34 mouse cellular contexts compared by ENCODE assay signal in genomic region chr5:32781596-32781995, GRCm38 (mm10). TPM values are rescaled to one million over a fixed set of nuclear protein-coding genes. Genes with fewer than 3 reads are reported as not detected.
"Had no signal": no experiment of that assay in that cellular context is flagged by ENCODE, and none has a peak within 500 bp of the region (broad histone marks: within the 10 kb centered on the region; RNA-seq: fewer than 3 reads in every experiment).

No protein-coding gene starts in this region.

- H3K4me3 ChIP-seq: heart, adult 2 months; heart, embryonic 13.5 days; heart, embryonic 15.5 days; hindbrain, embryonic 10.5 days; hindbrain, embryonic 12.5 days; intestine, embryonic 15.5 days; layer of hippocampus, adult 2 months; left cerebral cortex, adult 2 months; limb, embryonic 10.5 days; limb, embryonic 12.5 days; liver, embryonic 12.5 days had no signal

- H3K9ac ChIP-seq: heart, embryonic 13.5 days; heart, embryonic 15.5 days; hindbrain, embryonic 12.5 days; hindbrain, embryonic 14.5 days; intestine, embryonic 15.5 days; limb, embryonic 12.5 days; liver, embryonic 12.5 days had no signal

- DNase-seq: gastrocnemius, postnatal 14 days; gastrocnemius, postnatal 36 days; heart, adult 11 months; heart, adult 2 months; heart, postnatal 14 days; heart, postnatal 4 days; kidney, adult 18-20 months; kidney, adult 8-10 months; kidney, postnatal 10 days; kidney, postnatal 25 days; kidney, postnatal 4 days had no signal

- H3K36me3 ChIP-seq: heart, embryonic 13.5 days; heart, embryonic 15.5 days; intestine, embryonic 15.5 days; liver, embryonic 12.5 days had no signal

- H3K9me3 ChIP-seq: heart, embryonic 13.5 days; heart, embryonic 15.5 days; hindbrain, embryonic 10.5 days; hindbrain, embryonic 12.5 days; intestine, embryonic 15.5 days; limb, embryonic 10.5 days; limb, embryonic 12.5 days; liver, embryonic 12.5 days had no signal

- H3K27ac ChIP-seq: heart, adult 2 months; heart, embryonic 13.5 days; heart, embryonic 15.5 days; hindbrain, embryonic 10.5 days; hindbrain, embryonic 12.5 days; hindbrain, embryonic 14.5 days; intestine, embryonic 15.5 days; layer of hippocampus, adult 2 months; left cerebral cortex, adult 2 months; limb, embryonic 10.5 days; limb, embryonic 12.5 days; liver, embryonic 12.5 days had no signal

- ATAC-seq: hindbrain, embryonic 16.5 days; inflammation-experienced regulatory T-cells, adult 6 months; intestine, embryonic 15.5 days; intestine, postnatal 0 days; liver, embryonic 12.5 days had no signal

- H3K27me3 ChIP-seq: heart, embryonic 13.5 days; heart, embryonic 15.5 days; hindbrain, embryonic 12.5 days; intestine, embryonic 15.5 days; limb, embryonic 12.5 days; liver, embryonic 12.5 days had no signal

RNA-seq across cellular contexts. Expression of gene Gm20671, which starts 45.3 kb away (rescaled TPM):
- total RNA-seq: gastrocnemius, postnatal 14 days; heart, postnatal 14 days; heart, postnatal 4 days; layer of hippocampus, adult 2 months; layer of hippocampus, postnatal 10 days; layer of hippocampus, postnatal 25 days; left cerebral cortex, adult 2 months; left cerebral cortex, postnatal 14 days; left cerebral cortex, postnatal 36 days; liver, adult 2 months had no signal
- polyA plus RNA-seq: heart, embryonic 11.5 days; heart, embryonic 13.5 days; heart, embryonic 15.5 days; heart, postnatal 0 days; hindbrain, embryonic 10.5 days; hindbrain, embryonic 12.5 days; hindbrain, embryonic 14.5 days; hindbrain, embryonic 16.5 days; inflammation-experienced regulatory T-cells, adult 6 months; intestine, embryonic 15.5 days; intestine, postnatal 0 days; kidney, embryonic 14.5 days; kidney, embryonic 16.5 days; limb, embryonic 10.5 days; limb, embryonic 12.5 days; liver, embryonic 12.5 days had no signal
